Mouse (Mus musculus): ENCODE results near the gene 1700012B07Rik.

The 1700012B07Rik gene

GRCm38 (mm10) chr11:109827946-109828345 lies at the start of gene 1700012B07Rik:
Gene 1700012B07Rik, minus strand, starts transcription at chr11:109828046.
- in situ Hi-C loops (cut with MboI) = no loop called here

DNA sequence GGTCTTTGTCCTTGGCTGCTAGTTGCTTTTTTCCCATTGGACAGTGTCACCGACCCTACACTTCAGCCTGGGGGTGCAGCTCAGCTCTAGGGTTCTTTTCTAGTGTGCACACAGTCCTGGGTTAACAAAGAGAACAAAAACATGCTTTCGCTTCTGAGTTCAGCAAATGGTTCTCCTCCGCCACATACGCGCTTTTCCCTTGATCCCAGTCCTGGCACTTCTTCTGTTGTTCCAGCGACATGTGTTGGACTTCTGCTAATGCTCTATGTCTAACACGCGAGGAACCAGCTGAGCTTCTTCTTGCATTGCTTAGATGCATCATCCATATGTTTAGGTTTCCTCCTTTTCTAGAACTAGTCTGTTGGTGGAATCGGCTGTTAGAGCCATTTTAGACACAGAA lies 48.9 kb upstream of the 1700012B07Rik start:
- in situ Hi-C loops (cut with MboI) = no loop called here

DNA sequence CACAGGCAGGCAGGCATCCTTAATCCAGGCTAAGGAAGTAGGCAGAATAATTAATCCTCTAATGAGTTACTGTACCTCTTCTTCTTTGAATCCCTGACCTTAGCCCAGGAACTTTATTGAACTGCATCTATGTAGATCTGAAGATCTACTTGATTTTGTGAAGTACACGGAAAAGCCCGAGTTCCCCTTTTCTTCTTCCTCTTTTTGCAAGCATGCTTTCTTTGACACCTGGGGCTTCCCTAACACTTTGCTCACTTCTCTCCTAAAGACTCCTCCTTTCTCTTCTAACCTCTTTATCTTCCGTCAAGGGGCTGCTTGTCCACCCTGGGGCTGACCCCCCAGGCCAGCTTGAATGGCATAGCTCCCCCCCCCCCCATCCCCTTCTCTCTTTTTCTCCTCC lies 48.0 kb upstream of the 1700012B07Rik start:
- in situ Hi-C loops (cut with MboI) = no loop called here

DNA sequence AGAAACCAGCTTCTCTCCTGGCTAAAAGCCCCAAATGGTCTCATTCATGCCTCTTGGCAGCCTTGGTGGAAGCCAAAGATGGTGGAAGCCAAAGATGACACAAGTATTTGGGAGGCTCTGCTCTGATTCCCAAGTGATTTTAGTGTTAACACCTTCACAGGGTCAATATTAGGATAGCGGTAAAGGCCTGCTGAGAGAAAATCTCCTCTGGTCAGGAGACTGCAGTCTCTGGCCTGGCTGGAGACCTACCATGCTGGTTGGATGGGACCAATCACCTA lies 47.6 kb upstream of the 1700012B07Rik start:
- in situ Hi-C loops (cut with MboI) = no loop called here

GRCm38 (mm10) chr11:109874651-109875524 lies 47.0 kb upstream of the 1700012B07Rik start:
- in situ Hi-C loops (cut with MboI) = loop anchor here (5.0 to 25.0 kb wide), 4 partner anchors 213 to 563 kb away; partner anchors contain the start of gene Amz2

DNA sequence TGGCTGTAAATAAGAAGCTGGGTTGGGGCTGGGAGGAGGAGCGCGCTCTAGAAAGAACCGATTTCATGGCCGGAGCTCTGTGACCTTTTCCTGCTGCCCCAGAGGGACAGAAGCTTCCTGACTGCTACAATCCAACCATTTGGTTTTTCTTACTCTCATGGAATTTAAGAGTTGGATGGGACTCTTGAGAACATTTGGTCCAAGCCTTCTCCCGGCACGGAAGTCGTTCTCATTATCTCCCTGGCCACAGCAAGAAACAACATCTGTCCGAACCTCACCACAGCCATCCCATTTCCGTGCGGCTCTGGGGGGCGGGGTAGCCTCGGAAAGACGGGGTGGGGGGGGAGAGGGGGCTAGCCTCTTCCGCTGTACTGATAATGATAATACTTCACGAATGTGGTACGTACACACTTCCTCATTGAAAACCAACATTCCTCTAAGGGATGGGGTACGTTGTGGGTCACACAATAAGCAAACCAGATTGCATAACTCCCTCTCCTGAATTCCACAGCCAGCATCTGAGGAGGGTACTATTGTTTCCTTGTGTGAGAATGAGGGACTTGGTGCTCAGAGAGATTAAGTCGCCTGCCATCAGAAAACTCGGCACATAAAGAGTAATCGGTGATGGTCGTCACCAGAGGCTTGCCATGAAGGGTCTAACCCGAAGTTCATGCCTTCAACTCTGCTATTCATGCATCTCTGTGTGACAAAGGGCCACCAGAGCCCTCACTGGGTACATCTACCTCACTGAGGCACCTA lies 46.2 kb upstream of the 1700012B07Rik start:
- in situ Hi-C loops (cut with MboI) = loop anchor here (5.0 to 25.0 kb wide), 4 partner anchors 212 to 562 kb away; partner anchors contain the start of gene Amz2

DNA sequence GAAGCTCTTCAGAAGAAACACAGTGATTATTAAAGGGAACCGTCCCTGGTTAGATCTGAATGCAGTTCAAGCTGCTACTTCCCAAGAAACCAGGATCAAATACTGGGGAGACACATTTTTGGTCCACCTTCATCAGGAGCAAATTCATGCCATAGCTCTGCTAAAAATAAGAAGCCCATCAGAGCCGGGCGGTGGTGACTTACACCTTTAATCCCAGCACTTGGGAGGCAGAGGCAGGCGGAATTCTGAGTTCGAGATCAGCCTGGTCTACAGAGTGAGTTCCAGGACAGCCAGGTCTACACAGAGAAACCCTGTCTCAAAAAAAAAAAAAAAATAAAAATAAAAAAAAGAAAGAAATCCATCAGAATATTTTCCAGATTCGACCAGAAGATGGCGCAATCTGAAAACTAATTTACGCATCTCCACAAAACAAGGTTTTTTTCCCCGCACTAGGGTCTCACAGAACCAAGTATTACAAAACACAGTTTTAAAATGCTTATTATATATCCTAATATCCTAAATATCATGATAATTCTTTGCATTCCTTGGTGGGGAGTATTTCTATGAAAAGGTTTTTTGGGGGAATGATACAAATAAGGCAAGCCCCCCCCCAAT lies 45.4 kb upstream of the 1700012B07Rik start:
- in situ Hi-C loops (cut with MboI) = loop anchor here (5.0 to 25.0 kb wide), 4 partner anchors 211 to 561 kb away; partner anchors contain the start of gene Amz2

DNA sequence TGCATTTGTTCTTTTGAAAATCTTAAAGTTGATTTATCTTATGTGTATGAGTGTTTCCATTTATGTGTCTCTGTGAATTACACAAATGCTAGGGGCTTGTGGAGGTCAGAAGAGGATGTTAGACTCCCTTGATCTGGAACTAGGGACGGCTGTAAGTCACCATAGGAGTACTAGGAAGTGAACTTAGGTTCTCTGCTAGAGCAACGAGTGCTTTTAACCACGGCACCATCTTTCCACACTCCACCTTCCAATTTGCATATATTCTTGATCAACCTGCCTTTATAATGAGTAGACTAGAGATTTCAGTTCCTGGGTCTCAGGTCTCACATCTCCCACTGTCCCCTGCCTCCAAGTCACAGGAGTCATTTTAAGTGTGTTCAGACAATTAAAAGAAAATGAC lies 44.8 kb upstream of the 1700012B07Rik start:
- in situ Hi-C loops (cut with MboI) = loop anchor here (5.0 to 25.0 kb wide), 4 partner anchors 210 to 560 kb away; partner anchors contain the start of gene Amz2

GRCm38 (mm10) chr11:109872056-109872455 lies 44.2 kb upstream of the 1700012B07Rik start:
- in situ Hi-C loops (cut with MboI) = loop anchor here (5.0 to 25.0 kb wide), 4 partner anchors 210 to 560 kb away; partner anchors contain the start of gene Amz2

DNA sequence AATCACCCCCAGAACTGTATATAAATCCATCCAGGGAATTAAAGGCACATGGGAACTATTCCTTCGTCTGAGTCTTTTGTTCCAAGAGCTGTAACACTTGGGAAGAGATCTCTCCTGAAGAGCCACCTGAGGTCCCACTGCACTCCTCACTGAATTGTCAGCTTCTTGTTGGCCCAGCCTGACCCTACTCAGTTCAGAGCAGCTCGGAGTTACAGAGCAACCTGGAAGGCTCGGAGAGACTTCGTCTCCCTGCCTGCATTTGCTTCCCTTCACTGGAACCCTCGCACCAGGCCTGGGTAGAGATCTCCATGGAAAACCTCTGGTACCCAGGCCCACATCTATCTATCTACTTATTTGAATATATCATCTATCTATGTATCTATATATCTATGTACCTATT lies 40.0 kb upstream of the 1700012B07Rik start:
- in situ Hi-C loops (cut with MboI) = loop anchor here (25.0 kb wide), 3 partner anchors 206 to 556 kb away; partner anchors contain the start of gene Amz2

GRCm38 (mm10) chr11:109866537-109867160 lies 38.8 kb upstream of the 1700012B07Rik start:
- in situ Hi-C loops (cut with MboI) = loop anchor here (25.0 kb wide), 3 partner anchors 204 to 554 kb away; partner anchors contain the start of gene Amz2

DNA sequence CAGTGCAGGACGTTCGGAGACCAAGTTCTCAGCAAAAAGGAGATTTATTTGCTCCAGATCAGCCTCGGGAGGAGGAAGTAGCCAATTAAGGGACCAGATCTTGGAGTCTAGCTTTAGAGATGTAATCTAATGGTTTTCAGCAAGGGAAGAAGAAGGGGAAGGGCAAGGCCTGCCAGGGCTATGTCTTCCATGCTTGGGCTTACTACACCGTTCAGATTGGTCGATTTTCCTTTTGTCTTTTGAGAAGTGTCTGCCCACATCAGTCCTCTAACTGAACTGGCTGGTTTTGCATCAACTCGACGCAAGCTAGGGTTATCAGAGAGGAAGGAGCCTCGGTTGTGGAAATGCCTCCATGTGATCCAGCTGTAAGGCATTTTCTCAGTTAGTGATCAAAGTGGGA lies 37.7 kb upstream of the 1700012B07Rik start:
- in situ Hi-C loops (cut with MboI) = loop anchor here (25.0 kb wide), 3 partner anchors 203 to 553 kb away; partner anchors contain the start of gene Amz2

DNA sequence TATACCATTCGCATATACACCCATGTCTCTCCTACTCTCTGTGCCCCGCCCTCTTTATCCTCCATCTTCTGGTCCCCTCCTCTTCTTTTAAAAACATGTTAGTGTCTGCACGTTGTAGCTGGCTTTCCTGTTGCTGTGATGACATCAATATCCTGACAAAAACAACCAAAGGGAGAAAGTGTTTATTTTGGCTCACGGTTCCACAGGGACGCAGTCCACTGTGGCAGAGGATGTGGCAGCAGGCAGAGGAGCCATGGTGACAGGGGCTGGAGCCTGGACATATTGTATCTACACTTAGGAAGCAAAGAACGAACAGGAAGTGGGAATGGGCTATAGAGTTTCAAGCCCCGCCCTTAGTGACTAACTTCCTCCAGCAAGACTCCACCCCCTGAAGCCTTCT lies 36.1 kb upstream of the 1700012B07Rik start:
- in situ Hi-C loops (cut with MboI) = loop anchor here (25.0 kb wide), 3 partner anchors 202 to 552 kb away; partner anchors contain the start of gene Amz2

DNA sequence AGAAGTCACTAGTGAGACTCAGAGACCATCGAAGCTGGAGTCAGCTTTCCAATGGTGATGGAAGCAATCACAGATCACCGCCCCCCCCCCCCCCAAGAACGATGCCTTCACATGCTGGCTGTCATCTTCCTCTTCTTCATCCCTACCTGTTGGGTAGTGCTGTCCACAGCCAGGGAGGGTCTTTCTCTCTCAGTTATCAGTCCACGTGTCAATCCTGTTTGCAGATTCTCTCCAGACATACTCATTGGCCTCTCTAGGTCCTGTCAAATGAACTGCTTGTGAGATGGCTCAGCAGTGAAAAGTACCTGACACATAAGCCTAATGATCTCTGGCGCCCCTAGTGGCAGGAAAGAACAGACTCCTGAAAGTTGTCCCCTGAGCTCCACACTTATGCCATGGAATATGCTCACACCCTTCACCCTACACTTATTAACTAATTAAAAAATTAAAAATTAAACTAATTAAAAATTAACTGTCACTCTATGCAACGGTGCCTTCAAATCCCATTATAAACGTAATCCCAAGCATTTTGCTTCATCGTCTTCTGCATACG lies 35.4 kb upstream of the 1700012B07Rik start:
- in situ Hi-C loops (cut with MboI) = loop anchor here (25.0 kb wide), 3 partner anchors 201 to 551 kb away; partner anchors contain the start of gene Amz2

DNA sequence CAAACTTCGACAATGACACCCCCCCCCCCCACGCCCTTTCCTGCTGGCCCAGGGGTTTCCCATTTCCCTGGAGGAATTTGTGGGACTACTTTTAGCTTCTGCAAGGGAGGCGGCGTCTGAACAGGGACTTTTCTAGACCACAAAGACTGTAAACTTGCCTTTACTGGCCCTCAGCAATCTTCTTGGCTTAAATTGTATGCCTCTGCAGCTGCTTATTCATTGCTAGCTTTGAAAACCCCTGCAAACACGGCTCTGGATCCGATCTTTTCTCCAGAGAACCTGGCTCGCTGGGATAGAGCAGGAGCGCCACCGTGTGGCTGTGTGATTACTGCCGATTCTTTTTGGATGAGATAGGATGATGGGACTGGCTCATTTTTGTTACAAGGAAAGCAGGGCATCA lies 32.7 kb upstream of the 1700012B07Rik start:
- in situ Hi-C loops (cut with MboI) = loop anchor here (25.0 kb wide), 3 partner anchors 198 to 548 kb away; partner anchors contain the start of gene Amz2

DNA sequence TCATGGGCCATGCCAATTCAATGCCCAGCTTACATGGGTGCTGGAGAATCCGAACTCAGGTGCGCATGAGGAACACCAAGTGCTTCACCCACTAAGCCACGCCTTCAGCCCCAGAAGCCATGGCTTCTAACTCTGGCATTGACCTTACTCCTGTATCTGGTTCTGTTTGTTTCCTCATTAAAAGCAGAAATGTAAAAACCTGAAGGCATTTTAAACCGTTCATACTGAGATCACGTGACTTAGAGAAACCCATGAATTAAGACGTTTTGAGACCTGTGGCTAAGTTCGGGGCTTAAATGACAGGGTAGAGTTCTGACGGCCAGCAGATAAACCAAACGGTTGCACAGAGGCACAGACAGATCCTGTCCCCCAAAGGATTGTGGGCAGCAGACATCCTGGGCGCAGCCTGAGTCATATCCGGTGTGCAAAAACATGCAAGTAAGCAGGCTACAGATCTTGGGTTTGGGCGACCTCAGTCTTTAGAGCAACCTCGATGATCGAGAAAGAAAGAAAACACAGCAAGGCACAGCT lies 32.2 kb upstream of the 1700012B07Rik start:
- in situ Hi-C loops (cut with MboI) = loop anchor here (25.0 kb wide), 3 partner anchors 198 to 548 kb away; partner anchors contain the start of gene Amz2

- in situ Hi-C loops (cut with MboI) = loop anchor here (25.0 kb wide), 3 partner anchors 197 to 547 kb away; partner anchors contain the start of gene Amz2
Measured at GRCm38 (mm10) chr11:109859441-109859840, 31.6 kb upstream of the 1700012B07Rik start.

GRCm38 (mm10) chr11:109857086-109857485 lies 29.2 kb upstream of the 1700012B07Rik start:
- in situ Hi-C loops (cut with MboI) = loop anchor here (25.0 kb wide), 3 partner anchors 195 to 545 kb away; partner anchors contain the start of gene Amz2

DNA sequence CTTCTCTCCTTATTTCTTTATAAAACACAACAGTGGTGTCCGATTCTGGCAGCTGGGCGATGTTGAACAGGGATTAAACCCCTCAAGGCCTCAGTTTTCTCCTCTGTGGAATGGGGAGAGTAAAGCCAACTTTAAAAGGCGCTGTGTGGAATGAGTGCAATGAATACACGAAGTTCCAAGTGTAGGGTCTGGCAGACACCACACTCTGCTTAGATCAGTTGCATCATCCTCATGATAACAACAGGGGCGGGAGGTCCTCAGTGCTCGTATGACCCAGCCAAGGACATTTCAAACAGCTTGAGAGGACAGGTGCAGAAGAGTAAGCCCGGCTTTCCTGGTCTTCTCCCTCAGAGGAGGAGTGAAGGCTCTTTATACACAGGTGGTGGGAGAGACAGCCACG lies 26.2 kb upstream of the 1700012B07Rik start:
- in situ Hi-C loops (cut with MboI) = loop anchor here (25.0 kb wide), 3 partner anchors 192 to 542 kb away; partner anchors contain the start of gene Amz2
